Mouse (Mus musculus) fibroblast of lung, adult 2 months (primary cell): ENCODE measurements at regions not wholly inside any gene's neighbourhood (a gene's known extent, or its start where the extent isn't known, plus 50 kb on each side); places are given as distances from the start of the nearest gene placed in this dataset.

Source experiments
- DNase-seq: peaks from one replicate; pipeline ENCODE4 v3.0.0-alpha.2; 2011; ENCODE audit warnings: low read depth

GRCm38 (mm10) chr3:70783142-70783541, 775.7 kb downstream of the Otol1 start:
- no peak for DNase-seq

GRCm38 (mm10) chr3:70802230-70802629, 794.8 kb downstream of the Otol1 start:
- DNase-seq: no peak

- no peak for DNase-seq
Observed at GRCm38 (mm10) chr3:70803411-70803810, 796.0 kb downstream of the Otol1 start.

- no peak for DNase-seq
Observed at GRCm38 (mm10) chr3:70803885-70804284, 796.5 kb downstream of the Otol1 start.

- peak; percentile 79 for DNase-seq
Observed at GRCm38 (mm10) chr3:70807170-70807569, 799.8 kb downstream of the Otol1 start.
